Mouse (Mus musculus) heart, postnatal 36 days (tissue): Measurements from ENCODE around the gene Sptlc3. TPM values are rescaled to one million over a fixed set of nuclear protein-coding genes. Genes with fewer than 3 reads are reported as not detected.

ENCODE experiments used
- DNase-seq, 2 experiments: peaks; one replicate each; pipeline ENCODE4 v3.0.0; 2021 to 2022
- intact Hi-C: fragments of 180-260 bp; cut with DNase I; formaldehyde crosslinking; loops from one replicate; pipeline ENCODE4 v1.15.1; 2025
- total RNA-seq, 2 experiments: library from RNA; stranded (reverse); gene quantifications; 2 replicates each; pipeline ENCODE4 v1.2.3; 2021

The Sptlc3 gene
- total RNA-seq, 2 experiments from 2014 or later = not detected

GRCm38 (mm10) chr2:139629653-139630052, 135.9 kb downstream of the Sptlc3 start:
- DNase-seq = no peak
- intact Hi-C loops = no loop called here

GRCm38 (mm10) chr2:139634506-139634905, 140.8 kb downstream of the Sptlc3 start:
- no peak for DNase-seq
- intact Hi-C loops = no loop called here

GRCm38 (mm10) chr2:139637861-139638260, 144.1 kb downstream of the Sptlc3 start:
- intact Hi-C loops = no loop called here
- no peak for DNase-seq

GRCm38 (mm10) chr2:139641757-139642385, 148.2 kb downstream of the Sptlc3 start:
- DNase-seq = no peak
- intact Hi-C loops = no loop called here

- intact Hi-C loops = no loop called here
- DNase-seq = no peak
These were observed 155.8 kb downstream of the Sptlc3 start for GRCm38 (mm10) chr2:139649518-139649917.

GRCm38 (mm10) chr2:139656750-139657149, 163.0 kb downstream of the Sptlc3 start:
- intact Hi-C loops = no loop called here
- no peak for DNase-seq

- intact Hi-C loops = no loop called here
- no peak for DNase-seq
These were observed 178.1 kb downstream of the Sptlc3 start for GRCm38 (mm10) chr2:139671838-139672237.

- intact Hi-C loops = no loop called here
- no peak for DNase-seq
These were observed 178.7 kb downstream of the Sptlc3 start for GRCm38 (mm10) chr2:139672371-139672770.

GRCm38 (mm10) chr2:139677065-139677762, 183.5 kb downstream of the Sptlc3 start:
- DNase-seq = peak; percentile 62 to 72
- intact Hi-C loops = loop anchor here (5.0 kb wide), 1 partner anchor 470 kb away; no protein-coding TSS in a partner anchor

- DNase-seq = peak; percentile 39
- intact Hi-C loops = loop anchor here (5.0 kb wide), 1 partner anchor 469 kb away; no protein-coding TSS in a partner anchor
These were observed 184.1 kb downstream of the Sptlc3 start, which contains the start of gene Ism1 for GRCm38 (mm10) chr2:139677809-139678274. Gene Ism1 (plus strand): TSS chr2:139678178.

- intact Hi-C loops = loop anchor here (5.0 kb wide), 1 partner anchor 469 kb away; no protein-coding TSS in a partner anchor
These were observed 184.8 kb downstream of the Sptlc3 start for GRCm38 (mm10) chr2:139678275-139679140.

GRCm38 (mm10) chr2:139682540-139682939, 188.8 kb downstream of the Sptlc3 start:
- DNase-seq = no peak
- intact Hi-C loops = no loop called here

More at GRCm38 (mm10) chr2:139678275-139679140, 184.8 kb downstream of the Sptlc3 start:
- peak; percentile 25 to 50 for DNase-seq

Other genes starting within 250 kb of the Sptlc3 start
- gene Ism1, start 184.3 kb downstream of the Sptlc3 start, total RNA-seq = 1 to 10 TPM in 1 of 2 experiments, under 1 TPM in 1; 0.44 to 1.2 TPM